Mouse (Mus musculus) thymus, adult 2 months (tissue): Measurements from ENCODE around the gene Panx2.

ENCODE experiments used
- CTCF ChIP-seq: fragments of 200-500 bp; IDR thresholded peaks from 2 replicates; pipeline ENCODE4 v1.5.1; 2012; ENCODE audit warnings: mild to moderate bottlenecking, control low read depth, low read length, moderate library complexity, borderline replicate concordance; ENCODE audit not compliant: control insufficient read depth, poor library complexity, insufficient read depth; ENCODE audit errors: extremely low read depth
- POLR2A ChIP-seq: fragments of 200-500 bp; IDR thresholded peaks from 2 replicates; pipeline ENCODE4 v1.6.1; 2012; ENCODE audit warnings: mild to moderate bottlenecking, low read length, control low read depth, moderate library complexity; ENCODE audit not compliant: control insufficient read depth, poor library complexity, insufficient read depth; ENCODE audit errors: extremely low read depth

DNA sequence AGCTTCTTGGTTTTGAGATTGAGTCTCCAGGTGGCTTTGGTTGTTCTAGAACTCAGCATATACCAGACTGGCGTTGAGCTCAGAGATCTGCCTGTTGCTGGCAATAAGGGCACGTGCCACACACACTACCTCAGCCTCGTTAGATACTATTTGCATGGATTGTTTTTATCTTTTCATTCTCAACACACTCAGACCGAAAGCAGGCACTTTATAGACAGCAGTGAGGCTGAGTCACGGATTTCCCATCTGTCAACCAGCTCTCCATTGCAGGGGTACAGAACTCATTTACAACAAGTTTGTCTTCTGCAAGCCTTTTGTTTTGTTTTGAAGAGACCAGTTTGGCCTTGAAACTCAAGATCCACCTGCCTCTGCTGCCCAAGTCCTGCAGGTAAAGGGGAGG, 37.9 kb downstream of the Panx2 start:
- TF ChIP-seq CTCF, result no peak
- no peak for TF ChIP-seq POLR2A
